Mouse (Mus musculus) liver, adult 10 weeks (tissue): ENCODE results near the gene Foxp2. TPM values are rescaled to one million over a fixed set of nuclear protein-coding genes. Genes with fewer than 3 reads are reported as not detected.

Source experiments
- polyA plus RNA-seq: library from polyadenylated mRNA; stranded (reverse); fragments of 350-450 nt; fragmentation: Illumina TruSeq; extraction: RNeasy Lipid Tissue Mini Kit (QIAGEN cat#74804); gene quantifications from one replicate; pipeline ENCODE4 v1.2.3, GENCODE M21; 2014; ENCODE audit warnings: low read depth, low replicate concordance

The Foxp2 gene
- 3.1 TPM for polyA plus RNA-seq

GRCm38 (mm10) chr6:14901183-14901970, at the start of gene Foxp2:
Foxp2 (plus strand) TSS chr6:14901349.

Other genes starting within 250 kb of the Foxp2 start
- gene Ppp1r3a, start 146.1 kb upstream of the Foxp2 start, polyA plus RNA-seq: not detected